Mouse (Mus musculus) Patski (cell line): Measurements from ENCODE around the gene Prdm10. TPM values are rescaled to one million over a fixed set of nuclear protein-coding genes. Genes with fewer than 3 reads are reported as not detected.

Source experiments
- ATAC-seq: fragments of 100-300 bp; one replicate; pipeline ENCODE4 v1.8.0; 2021
- CTCF ChIA-PET: fragments of 350-600 bp; sonication (Branson Sonifier 250); formaldehyde crosslinking; loops from one replicate; lab custom pipeline; 2022; ENCODE audit warnings: inconsistent platforms; lab: Charles Lee
- POLR2A ChIA-PET: fragments of 350-600 bp; sonication (Branson Sonifier 250); formaldehyde crosslinking; loops from one replicate; lab custom pipeline; 2022; ENCODE audit warnings: antibody characterized with exemption, inconsistent platforms; lab: Charles Lee
- DNase-seq: peaks from one replicate; pipeline ENCODE4 v3.0.0-alpha.2; 2011; ENCODE audit warnings: low read depth, low spot score
- H3K27me3 ChIP-seq: fragments of 371-371 bp; one replicate; pipeline ENCODE4 v1.5.1; 2021
- CTCF ChIP-seq: fragments of 100-300 bp; IDR thresholded peaks from one replicate; pipeline ENCODE4 v1.5.1; 2021
- in situ Hi-C: fragments of 300-500 bp; cut with MboI; formaldehyde crosslinking; loops from 3 replicates; pipeline ENCODE4 v1.11.1; 2018; ENCODE audit warnings: low pct_unique_long_range_greater_than_20kb, mixed read lengths
- polyA plus RNA-seq: library from polyadenylated mRNA; unstranded; gene quantifications from one replicate; pipeline ENCODE4 v1.2.3, GENCODE M21; 2021

Prdm10 gene
- polyA plus RNA-seq, 1 experiment from 2014 or later, result 9.0 TPM

GRCm38 (mm10) chr9:31301526-31302311, 21.4 kb downstream of the Prdm10 start:
- in situ Hi-C loops, result no loop called here
- no peak for ATAC-seq
- no peaks in the 10 kb centered on the region for H3K27me3 ChIP-seq
- TF ChIP-seq CTCF, result no peak
- POLR2A ChIA-PET, result no interaction called here
- no peak for DNase-seq
- CTCF ChIA-PET, result no interaction called here

- TF ChIP-seq CTCF, result no peak
- in situ Hi-C loops, result no loop called here
- DNase-seq (no peak), ATAC-seq (no peak)
- CTCF ChIA-PET, result interaction anchor here (0.8 to 1.2 kb wide), 2 partner anchors 9 kb away, joined by 3 to 4 read pairs; no protein-coding TSS in a partner anchor
- H3K27me3 ChIP-seq, result no peaks in the 10 kb centered on the region
- POLR2A ChIA-PET, result no interaction called here
These were observed 24.0 kb downstream of the Prdm10 start for GRCm38 (mm10) chr9:31304358-31304757.

GRCm38 (mm10) chr9:31305117-31305516, 24.8 kb downstream of the Prdm10 start:
- H3K27me3 ChIP-seq, result no peaks in the 10 kb centered on the region
- TF ChIP-seq CTCF, result no peak
- ChIA-PET CTCF (interaction anchor here (0.8 to 1.2 kb wide), 3 partner anchors 8 to 11 kb away, joined by 3 to 4 read pairs (median 3); no protein-coding TSS in a partner anchor), POLR2A (no interaction called here)
- in situ Hi-C loops, result no loop called here
- no peak for DNase-seq
- ATAC-seq, result no peak

- CTCF ChIA-PET, result interaction anchor here (1.0 to 1.1 kb wide), 2 partner anchors 12 to 42 kb away, joined by 3 read pairs; no protein-coding TSS in a partner anchor
- TF ChIP-seq CTCF, result no peak
- no peak for ATAC-seq
- in situ Hi-C loops, result no loop called here
- POLR2A ChIA-PET, result no interaction called here
- no peak for DNase-seq
- H3K27me3 ChIP-seq, result no peaks in the 10 kb centered on the region
These were observed 25.5 kb downstream of the Prdm10 start for GRCm38 (mm10) chr9:31305807-31306206.

- no peak for DNase-seq
- in situ Hi-C loops, result no loop called here
- no peak for ATAC-seq
- no peaks in the 10 kb centered on the region for H3K27me3 ChIP-seq
- POLR2A ChIA-PET, result no interaction called here
- CTCF ChIA-PET, result interaction anchor here (0.7 to 2.1 kb wide), 2 partner anchors 9 to 14 kb away, joined by 3 to 5 read pairs; no protein-coding TSS in a partner anchor
- TF ChIP-seq CTCF, result no peak
These were observed 26.9 kb downstream of the Prdm10 start for GRCm38 (mm10) chr9:31307232-31307631.

- no peaks in the 10 kb centered on the region for H3K27me3 ChIP-seq
- ATAC-seq, result no peak
- in situ Hi-C loops, result no loop called here
- DNase-seq, result no peak
- ChIA-PET CTCF (interaction anchor here (2.1 kb wide), 1 partner anchor 15 kb away, joined by 5 read pairs; no protein-coding TSS in a partner anchor), POLR2A (no interaction called here)
- no peak for TF ChIP-seq CTCF
These were observed 28.7 kb downstream of the Prdm10 start for GRCm38 (mm10) chr9:31309041-31309440.

- ChIA-PET POLR2A (no interaction called here), CTCF (interaction anchor here (1.1 kb wide), 1 partner anchor 14 kb away, joined by 3 read pairs; no protein-coding TSS in a partner anchor)
- no peak for TF ChIP-seq CTCF
- DNase-seq, result no peak
- H3K27me3 ChIP-seq, result no peaks in the 10 kb centered on the region
- no peak for ATAC-seq
- in situ Hi-C loops, result no loop called here
These were observed 30.3 kb downstream of the Prdm10 start for GRCm38 (mm10) chr9:31310662-31311061.

- DNase-seq, result no peak
- TF ChIP-seq CTCF, result no peak
- no peaks in the 10 kb centered on the region for H3K27me3 ChIP-seq
- CTCF ChIA-PET, result interaction anchor here (1.0 kb wide), 1 partner anchor 9 kb away, joined by 3 read pairs; no protein-coding TSS in a partner anchor
- ATAC-seq, result no peak
- POLR2A ChIA-PET, result no interaction called here
- in situ Hi-C loops, result no loop called here
These were observed 33.5 kb downstream of the Prdm10 start for GRCm38 (mm10) chr9:31313876-31314275.

- ChIA-PET POLR2A (no interaction called here), CTCF (interaction anchor here (0.6 to 1.0 kb wide), 2 partner anchors 8 to 18 kb away, joined by 3 read pairs; no protein-coding TSS in a partner anchor)
- ATAC-seq, result no peak
- in situ Hi-C loops, result no loop called here
- no peak for TF ChIP-seq CTCF
- no peak for DNase-seq
- no peaks in the 10 kb centered on the region for H3K27me3 ChIP-seq
These were observed 35.6 kb downstream of the Prdm10 start for GRCm38 (mm10) chr9:31315983-31316382.

GRCm38 (mm10) chr9:31318956-31319355, 38.6 kb downstream of the Prdm10 start:
- DNase-seq, result no peak
- in situ Hi-C loops, result no loop called here
- no peaks in the 10 kb centered on the region for H3K27me3 ChIP-seq
- ChIA-PET POLR2A (no interaction called here), CTCF (no interaction called here)
- ATAC-seq, result no peak
- TF ChIP-seq CTCF, result no peak

- no peaks in the 10 kb centered on the region for H3K27me3 ChIP-seq
- CTCF ChIA-PET, result interaction anchor here (1.4 kb wide), 1 partner anchor 10 kb away, joined by 5 read pairs; no protein-coding TSS in a partner anchor
- no peak for TF ChIP-seq CTCF
- DNase-seq (no peak), ATAC-seq (no peak)
- POLR2A ChIA-PET, result no interaction called here
- in situ Hi-C loops, result no loop called here
These were observed 40.4 kb downstream of the Prdm10 start for GRCm38 (mm10) chr9:31320734-31321133.
